Mouse (Mus musculus): ENCODE measurements around the gene Tank.

Tank gene

GRCm38 (mm10) chr2:61578433-61578832 is at the start of gene Tank:
TSS of gene Tank (plus strand) at chr2:61578585.
- DNase-seq (ENCODE audit: low read depth, low spot score): no peak

- no peak for DNase-seq (ENCODE audit: low read depth, low spot score)
These were observed 46.1 kb upstream of the Tank start for GRCm38 (mm10) chr2:61532326-61532725.

- DNase-seq (ENCODE audit: low read depth, low spot score): no peak
These were observed 45.3 kb upstream of the Tank start for GRCm38 (mm10) chr2:61533131-61533530.

- no peak for DNase-seq (ENCODE audit: low read depth, low spot score)
These were observed 41.5 kb upstream of the Tank start for GRCm38 (mm10) chr2:61536901-61537300.

GRCm38 (mm10) chr2:61539378-61539777 is 39.0 kb upstream of the Tank start:
- DNase-seq (ENCODE audit: low read depth, low spot score): no peak

- peak; percentile 14 for DNase-seq (ENCODE audit: low read depth, low spot score)
These were observed 36.0 kb upstream of the Tank start for GRCm38 (mm10) chr2:61542426-61542825.

- no peak for DNase-seq (ENCODE audit: low read depth, low spot score)
These were observed 32.7 kb upstream of the Tank start for GRCm38 (mm10) chr2:61545666-61546065.

- DNase-seq (ENCODE audit: low read depth, low spot score): no peak
These were observed 30.4 kb upstream of the Tank start for GRCm38 (mm10) chr2:61548021-61548420.

GRCm38 (mm10) chr2:61551680-61552079 is 26.7 kb upstream of the Tank start:
- no peak for DNase-seq (ENCODE audit: low read depth, low spot score)

GRCm38 (mm10) chr2:61555367-61555766 is 23.0 kb upstream of the Tank start:
- DNase-seq (ENCODE audit: low read depth, low spot score): no peak

GRCm38 (mm10) chr2:61555825-61556224 is 22.6 kb upstream of the Tank start:
- DNase-seq (ENCODE audit: low read depth, low spot score): no peak

- no peak for DNase-seq (ENCODE audit: low read depth, low spot score)
These were observed 21.7 kb upstream of the Tank start for GRCm38 (mm10) chr2:61556639-61557038.

GRCm38 (mm10) chr2:61557848-61558471 is 20.4 kb upstream of the Tank start:
- DNase-seq (ENCODE audit: low read depth, low spot score): no peak

GRCm38 (mm10) chr2:61561058-61561457 is 17.3 kb upstream of the Tank start:
- no peak for DNase-seq (ENCODE audit: low read depth, low spot score)

GRCm38 (mm10) chr2:61563202-61563601 is 15.2 kb upstream of the Tank start:
- DNase-seq (ENCODE audit: low read depth, low spot score): no peak

GRCm38 (mm10) chr2:61567045-61567783 is 11.2 kb upstream of the Tank start:
- DNase-seq (ENCODE audit: low read depth, low spot score): peak; percentile 50

GRCm38 (mm10) chr2:61569181-61569580 is 9.2 kb upstream of the Tank start:
- no peak for DNase-seq (ENCODE audit: low read depth, low spot score)

- no peak for DNase-seq (ENCODE audit: low read depth, low spot score)
These were observed 6.9 kb upstream of the Tank start for GRCm38 (mm10) chr2:61571343-61571955.

GRCm38 (mm10) chr2:61576497-61576896 is 1.9 kb upstream of the Tank start:
- no peak for DNase-seq (ENCODE audit: low read depth, low spot score)

- DNase-seq (ENCODE audit: low read depth, low spot score): no peak
These were observed 1.3 kb upstream of the Tank start for GRCm38 (mm10) chr2:61576928-61577695.

GRCm38 (mm10) chr2:61577696-61578062 is 706 bp upstream of the Tank start:
- peak; percentile 56 for DNase-seq (ENCODE audit: low read depth, low spot score)

- DNase-seq (ENCODE audit: low read depth, low spot score): no peak
These were observed 1.2 kb downstream of the Tank start for GRCm38 (mm10) chr2:61579501-61579990.

Measured in R1 (cell line).